11 mouse cellular contexts compared by ENCODE assay signal in genomic region chr6:146702126-146702881, GRCm38 (mm10). TPM values are rescaled to one million over a fixed set of nuclear protein-coding genes. Genes with fewer than 3 reads are reported as not detected.
A peak's percentile ranks its signal among the peaks of the same experiment; 100 is the strongest.
DNase-seq lines count a peak whose midpoint lies in the region; ATAC-seq lines count a peak whose summit lies in the region.
"Had no signal": no experiment of that assay in that cellular context is flagged by ENCODE, and none has a peak within 500 bp of the region (broad histone marks: within the 10 kb centered on the region; RNA-seq: fewer than 3 reads in every experiment).

No protein-coding gene starts in this region.

- no peaks in the 10 kb centered on the region for H3K4me1 ChIP-seq in forebrain, embryonic 11.5 days (replicated peaks; ENCODE audit: control insufficient read depth, insufficient read depth, low read length)
- H3K4me1 ChIP-seq in forebrain, embryonic 16.5 days (replicated peaks; ENCODE audit: control insufficient read depth, insufficient read depth, low read length) = no peaks in the 10 kb centered on the region
- H3K4me1 ChIP-seq in limb, embryonic 10.5 days = peaks cover 8% of the 10 kb centered on the region
- no peaks in the 10 kb centered on the region for H3K4me1 ChIP-seq in liver, embryonic 11.5 days (replicated peaks; ENCODE audit: control insufficient read depth, insufficient read depth, low read length)
- H3K4me1 ChIP-seq: liver, embryonic 15.5 days had no signal

- no peak overlapping the region for H3K27ac ChIP-seq in forebrain, embryonic 11.5 days (ENCODE audit: low read depth, low read length)
- no peak overlapping the region for H3K27ac ChIP-seq in forebrain, embryonic 16.5 days (ENCODE audit: low read length)
- H3K27ac ChIP-seq in limb, embryonic 10.5 days = peak overlapping the region; percentile 67; the same call in 1 of the 2 replicates
- H3K27ac ChIP-seq in liver, embryonic 11.5 days (ENCODE audit: low read depth, low read length) = no peak overlapping the region
- H3K27ac ChIP-seq: heart, embryonic 15.5 days; liver, embryonic 15.5 days had no signal

- DNase-seq in forebrain, embryonic 11.5 days (ENCODE audit: low spot score) = peak; percentile 7
- peak; percentile 13 for DNase-seq in 3T3-L1 (ENCODE audit: low read depth, low spot score)
- peak; percentile 60 to 85 for DNase-seq in heart, adult 18-20 months
- no peak for DNase-seq in limb, embryonic 10.5 days (ENCODE audit: low spot score)
- DNase-seq in layer of hippocampus, adult 8-10 months (ENCODE audit: low spot score in 2 of 2) = no peak
- no peak for DNase-seq in liver, embryonic 11.5 days (ENCODE audit: low spot score)
- no peak for DNase-seq in cerebellum, postnatal 14 days

- H3K4me3 ChIP-seq in forebrain, embryonic 11.5 days (ENCODE audit: low read depth, low read length) = no peak overlapping the region
- H3K4me3 ChIP-seq in forebrain, embryonic 16.5 days (replicated peaks; ENCODE audit: low read length) = no peak overlapping the region
- H3K4me3 ChIP-seq in limb, embryonic 10.5 days = no peak overlapping the region
- H3K4me3 ChIP-seq in liver, embryonic 11.5 days (ENCODE audit: low read depth, low read length) = no peak overlapping the region
- H3K4me3 ChIP-seq: heart, embryonic 15.5 days; liver, embryonic 15.5 days had no signal

- no peak overlapping the region for H3K4me2 ChIP-seq in forebrain, embryonic 11.5 days (ENCODE audit: low read depth, low read length, severe bottlenecking)
- no peak overlapping the region for H3K4me2 ChIP-seq in forebrain, embryonic 16.5 days (ENCODE audit: low read length)
- no peak overlapping the region for H3K4me2 ChIP-seq in liver, embryonic 11.5 days
- H3K4me2 ChIP-seq: heart, embryonic 15.5 days; liver, embryonic 15.5 days had no signal

- no peak overlapping the region for H3K9ac ChIP-seq in forebrain, embryonic 11.5 days (ENCODE audit: low read length)
- H3K9ac ChIP-seq in forebrain, embryonic 16.5 days (replicated peaks; ENCODE audit: low read depth, low read length) = no peak overlapping the region
- H3K9ac ChIP-seq in liver, embryonic 11.5 days (ENCODE audit: low read depth, low read length) = no peak overlapping the region
- H3K9ac ChIP-seq: heart, embryonic 15.5 days; liver, embryonic 15.5 days had no signal

- H3K27me3 ChIP-seq in forebrain, embryonic 11.5 days (ENCODE audit: control insufficient read depth, insufficient read depth, low read length) = no peaks in the 10 kb centered on the region
- no peaks in the 10 kb centered on the region for H3K27me3 ChIP-seq in forebrain, embryonic 16.5 days (replicated peaks; ENCODE audit: control insufficient read depth, insufficient read depth, low read length)
- H3K27me3 ChIP-seq in limb, embryonic 10.5 days (ENCODE audit: low read depth, poor library complexity, severe bottlenecking) = no peaks in the 10 kb centered on the region
- H3K27me3 ChIP-seq in liver, embryonic 11.5 days (replicated peaks; ENCODE audit: control insufficient read depth, insufficient read depth, low read length) = no peaks in the 10 kb centered on the region
- H3K27me3 ChIP-seq: heart, embryonic 15.5 days; liver, embryonic 15.5 days; Patski had no signal

- no peak for ATAC-seq in forebrain, embryonic 11.5 days (replicated peaks; ENCODE audit: low FRiP score)
- ATAC-seq in forebrain, embryonic 16.5 days = no peak
- no peak for ATAC-seq in liver, embryonic 11.5 days (replicated peaks; ENCODE audit: low FRiP score)
- ATAC-seq: Patski had no signal

- H3K36me3 ChIP-seq in forebrain, embryonic 11.5 days (ENCODE audit: control insufficient read depth, insufficient read depth, low read length) = no peaks in the 10 kb centered on the region
- H3K36me3 ChIP-seq in forebrain, embryonic 16.5 days (ENCODE audit: control insufficient read depth, insufficient read depth) = no peaks in the 10 kb centered on the region
- no peaks in the 10 kb centered on the region for H3K36me3 ChIP-seq in limb, embryonic 10.5 days
- no peaks in the 10 kb centered on the region for H3K36me3 ChIP-seq in liver, embryonic 11.5 days (ENCODE audit: control insufficient read depth, insufficient read depth, low read length)
- H3K36me3 ChIP-seq: heart, embryonic 15.5 days; liver, embryonic 15.5 days had no signal

- WGBS in forebrain, embryonic 11.5 days = 75% methylated on average over 11 of the region's 11 CpGs
- 76% methylated on average over 11 of the region's 11 CpGs for WGBS in forebrain, embryonic 16.5 days
- WGBS in limb, embryonic 10.5 days = 71% methylated on average over 11 of the region's 11 CpGs
- 57% methylated on average over 11 of the region's 11 CpGs for WGBS in liver, embryonic 11.5 days

- H3K9me3 ChIP-seq in forebrain, embryonic 11.5 days (ENCODE audit: control insufficient read depth, low read length) = no peaks in the 10 kb centered on the region
- no peaks in the 10 kb centered on the region for H3K9me3 ChIP-seq in forebrain, embryonic 16.5 days (ENCODE audit: control insufficient read depth, low read length)
- no peaks in the 10 kb centered on the region for H3K9me3 ChIP-seq in limb, embryonic 10.5 days (replicated peaks)
- no peaks in the 10 kb centered on the region for H3K9me3 ChIP-seq in liver, embryonic 11.5 days (ENCODE audit: control insufficient read depth, low read length)
- H3K9me3 ChIP-seq: heart, embryonic 15.5 days; liver, embryonic 15.5 days had no signal

RNA-seq across cellular contexts. Expression of gene Stk38l, which starts 22.5 kb away (rescaled TPM):
- polyA plus RNA-seq in forebrain, embryonic 11.5 days (2014; fragmentation: Nextera tagmentation; extraction: Ambion mirVana) = 17.7 and 19.0 TPM in 2 replicates
- polyA plus RNA-seq in forebrain, embryonic 16.5 days (2015; fragmentation: Nextera tagmentation; extraction: Ambion mirVana) = 15.0 and 16.5 TPM in 2 replicates
- total RNA-seq in heart, adult 18-20 months (2021) = 10 to 100 TPM; 12.8 to 13.7 TPM
- polyA plus RNA-seq in limb, embryonic 10.5 days (2016; fragmentation: Nextera tagmentation; extraction: Ambion mirVana) = 20.0 and 24.6 TPM in 2 replicates
- total RNA-seq in layer of hippocampus, adult 8-10 months (2022) = 10 to 100 TPM; 23.6 to 29.2 (median 24.9) TPM
- 8.5 and 10.8 TPM in 2 replicates for polyA plus RNA-seq in liver, embryonic 11.5 days (2014; fragmentation: Nextera tagmentation; extraction: Ambion mirVana)

RNA-seq across cellular contexts. Expression of gene Tm7sf3, which starts 59.7 kb away (rescaled TPM):
- 25.4 and 26.5 TPM in 2 replicates for polyA plus RNA-seq in forebrain, embryonic 11.5 days (2014; fragmentation: Nextera tagmentation; extraction: Ambion mirVana)
- 35.2 and 36.3 TPM in 2 replicates for polyA plus RNA-seq in forebrain, embryonic 16.5 days (2015; fragmentation: Nextera tagmentation; extraction: Ambion mirVana)
- total RNA-seq in heart, adult 18-20 months (2021) = 10 to 100 TPM; 15.5 to 18.5 TPM
- 23.5 and 25.8 TPM in 2 replicates for polyA plus RNA-seq in limb, embryonic 10.5 days (2016; fragmentation: Nextera tagmentation; extraction: Ambion mirVana)
- total RNA-seq in layer of hippocampus, adult 8-10 months (2022) = 10 to 100 TPM; 37.8 to 44.7 (median 42.7) TPM
- 47.7 and 57.1 TPM in 2 replicates for polyA plus RNA-seq in liver, embryonic 11.5 days (2014; fragmentation: Nextera tagmentation; extraction: Ambion mirVana)

RNA-seq across cellular contexts. Expression of gene Med21, which starts 60.0 kb away (rescaled TPM):
- 120 and 132 TPM in 2 replicates for polyA plus RNA-seq in forebrain, embryonic 11.5 days (2014; fragmentation: Nextera tagmentation; extraction: Ambion mirVana)
- 109 and 111 TPM in 2 replicates for polyA plus RNA-seq in forebrain, embryonic 16.5 days (2015; fragmentation: Nextera tagmentation; extraction: Ambion mirVana)
- 10 to 100 TPM; 52.2 to 53.5 TPM for total RNA-seq in heart, adult 18-20 months (2021)
- polyA plus RNA-seq in limb, embryonic 10.5 days (2016; fragmentation: Nextera tagmentation; extraction: Ambion mirVana) = 130 and 139 TPM in 2 replicates
- total RNA-seq in layer of hippocampus, adult 8-10 months (2022) = 10 to 100 TPM; 40.5 to 52.6 (median 45.3) TPM
- polyA plus RNA-seq in liver, embryonic 11.5 days (2014; fragmentation: Nextera tagmentation; extraction: Ambion mirVana) = 97.2 and 112 TPM in 2 replicates

Comparison
In these comparisons a context has a peak if more than half of its experiments do, and no peak if none do; other contexts are left out.
1. DNase-seq: peak in forebrain, embryonic 11.5 days (single experiment), 3T3-L1 (single experiment) and heart, adult 18-20 months (2 of 2); none in limb, embryonic 10.5 days (single experiment), layer of hippocampus, adult 8-10 months (0 of 2), liver, embryonic 11.5 days (single experiment) and cerebellum, postnatal 14 days (0 of 2).